Mouse (Mus musculus) lung, postnatal 14 days (tissue): ENCODE results near the gene Stk33.

Experiments
- DNase-seq: peaks from one replicate; pipeline ENCODE4 v3.0.0; 2021

The Stk33 gene

GRCm38 (mm10) chr7:109234882-109235640 is 203.8 kb downstream of the Stk33 start:
- no peak for DNase-seq

GRCm38 (mm10) chr7:109234476-109234875 is 204.4 kb downstream of the Stk33 start:
- DNase-seq, result no peak

GRCm38 (mm10) chr7:109231881-109232321 is 207.0 kb downstream of the Stk33 start:
- DNase-seq, result no peak

GRCm38 (mm10) chr7:109231307-109231706 is 207.6 kb downstream of the Stk33 start:
- no peak for DNase-seq

GRCm38 (mm10) chr7:109230806-109231205 is 208.1 kb downstream of the Stk33 start:
- DNase-seq, result peak; percentile 74
